Mouse (Mus musculus): ENCODE measurements around the gene Spryd3. TPM values are rescaled to one million over a fixed set of nuclear protein-coding genes. Genes with fewer than 3 reads are reported as not detected.

The Spryd3 gene
- 15.6 and 15.7 TPM in 2 replicates for polyA plus RNA-seq (2016; fragmentation: Nextera tagmentation; extraction: Ambion mirVana)

DNA sequence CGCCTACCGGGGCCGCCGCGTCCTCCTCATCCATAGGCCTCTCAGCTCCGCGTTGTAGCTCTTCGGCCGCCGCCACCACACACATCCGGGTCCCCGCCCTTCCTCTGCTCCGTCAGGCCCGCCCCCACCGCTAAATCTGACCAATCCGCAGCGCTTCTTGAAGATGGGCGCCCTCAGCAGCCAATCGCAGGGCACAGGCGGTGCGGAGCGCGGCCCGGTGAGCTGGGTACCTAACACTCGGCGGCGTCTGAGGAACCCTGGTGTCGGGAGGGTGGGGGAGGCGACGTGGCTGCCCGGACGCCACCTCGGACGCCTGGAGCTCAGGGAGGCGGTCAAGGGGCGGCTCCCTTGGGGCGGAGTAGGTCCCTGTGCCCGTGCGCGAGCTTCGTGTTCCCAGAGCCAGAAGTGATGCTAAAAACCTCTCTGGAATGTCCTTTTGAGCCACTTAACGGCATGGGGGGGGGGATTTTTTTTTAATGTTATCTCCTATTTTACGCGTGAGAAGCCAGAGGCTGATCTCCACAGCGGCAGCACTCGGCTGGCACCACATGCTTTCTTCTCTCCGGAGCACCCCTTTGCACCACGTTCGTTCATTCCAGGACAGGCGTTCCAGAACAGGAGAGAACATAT lies at the start of gene Spryd3:
Gene Spryd3 (minus strand): TSS at position 106 of the 630 bp plus-strand sequence.
- peaks cover 22% of the 10 kb centered on the region for H3K36me3 ChIP-seq
- under 1% methylated on average over 50 of the region's 50 CpGs for WGBS
- H3K27me3 ChIP-seq, result no peaks in the 10 kb centered on the region
- no peaks in the 10 kb centered on the region for H3K9me3 ChIP-seq
- peak within 1 kb of the TSS; percentile 81 for H3K4me2 ChIP-seq (replicated peaks)
- peaks cover 13% of the 10 kb centered on the region for H3K4me1 ChIP-seq
- peak; percentile 98 for ATAC-seq (ENCODE audit: insufficient number of reproducible peaks, insufficient read depth, low FRiP score, low TSS enrichment)
- peak within 1 kb of the TSS; percentile 72 for H3K4me3 ChIP-seq
- peak within 1 kb of the TSS; percentile 71 for H3K9ac ChIP-seq
- H3K27ac ChIP-seq, result peak within 1 kb of the TSS; percentile 72; the same call in 1 of the 2 replicates

- no peak overlapping the region; the same call in 1 of the 2 replicates for H3K27ac ChIP-seq
- 34% methylated on average over 3 of the region's 3 CpGs for WGBS
- no peaks in the 10 kb centered on the region for H3K27me3 ChIP-seq
- H3K9ac ChIP-seq, result no peak overlapping the region
- H3K4me1 ChIP-seq, result no peaks in the 10 kb centered on the region; the same call in 1 of the 2 replicates
- H3K36me3 ChIP-seq, result peaks cover 51% of the 10 kb centered on the region
- no peak for ATAC-seq (ENCODE audit: insufficient number of reproducible peaks, insufficient read depth, low FRiP score, low TSS enrichment)
- H3K9me3 ChIP-seq, result no peaks in the 10 kb centered on the region
- H3K4me3 ChIP-seq, result no peak overlapping the region
- H3K4me2 ChIP-seq (replicated peaks), result no peak overlapping the region
Measured at GRCm38 (mm10) chr15:102183076-102183475, 47.0 kb upstream of the Spryd3 start.

GRCm38 (mm10) chr15:102179924-102180323 lies 43.9 kb upstream of the Spryd3 start:
- no peak overlapping the region for H3K27ac ChIP-seq
- 91% methylated on average over 14 of the region's 14 CpGs for WGBS

GRCm38 (mm10) chr15:102179106-102179505 lies 43.1 kb upstream of the Spryd3 start:
- Histone ChIP-seq H3K4me3 (no peak overlapping the region), H3K4me2 (replicated peaks) (no peak overlapping the region), H3K9ac (no peak overlapping the region), H3K27me3 (no peaks in the 10 kb centered on the region), H3K4me1 (no peaks in the 10 kb centered on the region; the same call in 1 of the 2 replicates), H3K27ac (no peak overlapping the region), H3K36me3 (peaks cover 32% of the 10 kb centered on the region), H3K9me3 (no peaks in the 10 kb centered on the region)
- 74% methylated on average over 9 of the region's 9 CpGs for WGBS
- ATAC-seq (ENCODE audit: insufficient number of reproducible peaks, insufficient read depth, low FRiP score, low TSS enrichment), result no peak

More at GRCm38 (mm10) chr15:102179924-102180323, 43.9 kb upstream of the Spryd3 start:
- H3K27me3 ChIP-seq, result no peaks in the 10 kb centered on the region
- H3K4me1 ChIP-seq, result no peaks in the 10 kb centered on the region; the same call in 1 of the 2 replicates
- no peaks in the 10 kb centered on the region for H3K9me3 ChIP-seq
- no peak for ATAC-seq (ENCODE audit: insufficient number of reproducible peaks, insufficient read depth, low FRiP score, low TSS enrichment)
- no peak overlapping the region for H3K9ac ChIP-seq
- H3K4me3 ChIP-seq, result no peak overlapping the region
- H3K4me2 ChIP-seq (replicated peaks), result no peak overlapping the region
- H3K36me3 ChIP-seq, result peaks cover 41% of the 10 kb centered on the region

DNA sequence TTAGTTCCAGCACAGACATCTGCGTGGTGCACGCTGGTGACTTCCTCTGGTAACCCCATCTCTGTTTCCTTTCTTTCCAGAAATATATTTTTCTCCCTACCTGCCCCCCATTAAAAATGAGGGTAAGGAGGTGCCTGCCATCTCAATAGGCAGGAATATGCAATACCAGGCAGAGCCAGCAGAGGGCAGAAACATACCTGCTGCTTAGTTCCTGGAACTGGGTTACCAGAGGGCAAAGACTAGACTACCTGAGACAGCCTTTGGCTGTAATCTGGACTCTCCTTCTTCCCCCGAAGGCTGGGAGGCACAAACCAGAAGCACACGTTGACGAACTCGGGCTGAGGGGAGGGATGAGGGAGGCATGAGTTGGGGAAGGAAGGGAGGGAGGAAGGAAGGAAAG lies 42.2 kb upstream of the Spryd3 start:
- Histone ChIP-seq H3K9me3 (no peaks in the 10 kb centered on the region), H3K4me3 (no peak overlapping the region), H3K4me1 (no peaks in the 10 kb centered on the region; the same call in 1 of the 2 replicates), H3K9ac (no peak overlapping the region), H3K4me2 (replicated peaks) (no peak overlapping the region), H3K27me3 (no peaks in the 10 kb centered on the region), H3K27ac (no peak overlapping the region), H3K36me3 (peaks cover 26% of the 10 kb centered on the region)
- no peak for ATAC-seq (ENCODE audit: insufficient number of reproducible peaks, insufficient read depth, low FRiP score, low TSS enrichment)
- 30% methylated on average over 6 of the region's 6 CpGs for WGBS

- H3K27ac ChIP-seq, result no peak overlapping the region
- no peak overlapping the region for H3K4me2 ChIP-seq (replicated peaks)
- no peak overlapping the region for H3K4me3 ChIP-seq
- no peaks in the 10 kb centered on the region; the same call in 1 of the 2 replicates for H3K4me1 ChIP-seq
- ATAC-seq (ENCODE audit: insufficient number of reproducible peaks, insufficient read depth, low FRiP score, low TSS enrichment), result no peak
- WGBS, result 83% methylated on average over 8 of the region's 8 CpGs
- no peak overlapping the region for H3K9ac ChIP-seq
- peaks cover 22% of the 10 kb centered on the region for H3K36me3 ChIP-seq
- no peaks in the 10 kb centered on the region for H3K9me3 ChIP-seq
- H3K27me3 ChIP-seq, result no peaks in the 10 kb centered on the region
Measured at GRCm38 (mm10) chr15:102177417-102177816, 41.4 kb upstream of the Spryd3 start.

DNA sequence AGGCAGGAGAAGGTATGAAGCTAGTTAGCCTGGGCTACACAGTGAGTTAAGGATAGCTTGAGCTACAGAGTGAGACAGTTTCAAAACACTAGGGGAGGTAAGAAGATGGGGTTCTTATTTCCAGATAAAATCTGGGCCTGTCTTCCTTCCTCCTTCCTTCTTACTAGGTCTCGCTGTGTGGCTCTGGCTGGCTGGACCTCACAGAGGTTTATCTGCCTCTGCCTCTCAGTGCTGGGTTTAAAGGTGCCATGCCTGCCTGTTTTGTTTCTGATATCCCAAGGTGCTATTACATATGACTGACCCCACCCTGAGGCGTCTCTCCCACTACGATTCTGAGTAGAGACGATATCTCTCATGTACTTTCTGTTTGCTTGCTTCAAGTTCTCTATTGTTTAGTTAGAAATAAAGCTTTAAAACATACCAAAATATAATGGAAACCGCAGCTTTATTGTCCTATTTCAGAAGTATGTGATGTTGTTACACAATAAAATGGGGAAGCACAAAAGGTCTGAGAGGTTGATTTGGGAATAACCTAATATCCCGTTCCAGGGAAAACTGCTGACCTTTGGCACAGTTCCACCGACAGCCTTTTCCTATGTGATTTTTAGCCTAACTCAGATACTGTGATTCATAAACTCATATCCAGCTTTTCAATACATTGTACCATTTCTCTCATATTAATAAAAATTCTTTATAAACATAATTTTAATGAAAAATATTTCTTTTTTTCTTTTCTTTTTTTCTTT lies 40.7 kb upstream of the Spryd3 start:
- 87% methylated on average over 7 of the region's 7 CpGs for WGBS
- Histone ChIP-seq H3K9ac (no peak overlapping the region), H3K9me3 (no peaks in the 10 kb centered on the region), H3K4me1 (no peaks in the 10 kb centered on the region; the same call in 1 of the 2 replicates), H3K4me3 (no peak overlapping the region), H3K4me2 (replicated peaks) (no peak overlapping the region), H3K36me3 (peaks cover 22% of the 10 kb centered on the region), H3K27me3 (no peaks in the 10 kb centered on the region), H3K27ac (no peak overlapping the region)
- no peak for ATAC-seq (ENCODE audit: insufficient number of reproducible peaks, insufficient read depth, low FRiP score, low TSS enrichment)

DNA sequence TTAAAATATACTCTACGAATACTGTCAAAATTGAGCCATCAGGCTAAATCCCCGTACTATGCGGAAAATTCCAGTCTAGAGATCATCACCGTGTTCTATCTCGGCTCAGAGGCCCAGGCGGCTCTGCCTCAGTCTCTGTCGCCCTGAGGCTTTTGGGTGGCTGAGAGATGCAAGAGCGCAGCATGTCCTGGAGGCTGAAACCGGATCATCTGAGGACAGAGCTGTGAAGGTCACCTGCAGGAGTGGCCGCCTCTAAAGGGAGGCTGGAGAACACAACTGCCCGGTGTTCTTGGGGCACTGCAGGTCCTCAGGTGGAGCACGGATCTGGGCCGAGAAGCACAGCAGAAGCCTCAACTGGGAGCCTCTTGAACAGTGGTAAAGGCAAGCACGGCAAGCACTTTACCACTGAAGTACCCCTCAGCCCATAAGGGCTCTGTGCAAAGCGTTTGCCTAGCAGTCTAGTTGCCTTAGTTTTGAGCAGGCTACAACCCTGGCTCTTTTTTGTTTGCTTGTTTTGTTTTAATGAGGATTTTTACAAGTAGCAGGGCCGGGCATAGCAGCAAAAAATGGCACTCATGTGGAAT lies 39.8 kb upstream of the Spryd3 start:
- 79% methylated on average over 16 of the region's 16 CpGs for WGBS
- H3K27ac ChIP-seq, result no peak overlapping the region
- H3K36me3 ChIP-seq, result peaks cover 22% of the 10 kb centered on the region
- no peaks in the 10 kb centered on the region for H3K9me3 ChIP-seq
- H3K4me1 ChIP-seq, result no peaks in the 10 kb centered on the region; the same call in 1 of the 2 replicates
- H3K27me3 ChIP-seq, result no peaks in the 10 kb centered on the region
- H3K4me2 ChIP-seq (replicated peaks), result no peak overlapping the region
- no peak overlapping the region for H3K4me3 ChIP-seq
- no peak overlapping the region for H3K9ac ChIP-seq
- no peak for ATAC-seq (ENCODE audit: insufficient number of reproducible peaks, insufficient read depth, low FRiP score, low TSS enrichment)

DNA sequence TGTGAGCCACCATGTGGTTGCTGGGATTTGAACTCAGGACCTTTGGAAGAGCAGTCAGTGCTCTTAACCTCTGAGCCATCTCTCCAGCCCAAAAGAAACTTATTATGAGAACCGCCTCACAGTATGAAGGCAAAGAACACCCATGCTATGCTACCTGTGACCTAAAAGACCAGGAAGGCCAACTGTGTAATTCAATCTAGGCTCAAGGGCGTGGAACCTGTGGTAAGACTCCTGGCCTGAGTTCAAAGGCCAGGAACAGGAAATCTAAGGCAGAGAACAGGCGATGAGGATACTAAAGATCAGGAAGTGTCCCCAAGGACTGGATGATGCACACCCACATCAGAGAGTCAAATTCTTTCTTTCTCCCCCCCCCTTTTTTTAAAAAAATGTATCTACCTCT lies 37.5 kb upstream of the Spryd3 start:
- Histone ChIP-seq H3K27me3 (no peaks in the 10 kb centered on the region), H3K9me3 (no peaks in the 10 kb centered on the region), H3K36me3 (peaks cover 8% of the 10 kb centered on the region; the same call in 1 of the 2 replicates), H3K4me2 (replicated peaks) (no peak overlapping the region), H3K4me3 (no peak overlapping the region), H3K9ac (no peak overlapping the region), H3K27ac (no peak overlapping the region), H3K4me1 (peaks cover 10% of the 10 kb centered on the region)
- no peak for ATAC-seq (ENCODE audit: insufficient number of reproducible peaks, insufficient read depth, low FRiP score, low TSS enrichment)
- 74% methylated on average over 3 of the region's 3 CpGs for WGBS

- Histone ChIP-seq H3K9me3 (no peaks in the 10 kb centered on the region), H3K4me2 (replicated peaks) (no peak overlapping the region), H3K27me3 (no peaks in the 10 kb centered on the region), H3K4me3 (no peak overlapping the region), H3K4me1 (peaks cover 26% of the 10 kb centered on the region), H3K27ac (no peak overlapping the region), H3K9ac (no peak overlapping the region), H3K36me3 (no peaks in the 10 kb centered on the region)
- no peak for ATAC-seq (ENCODE audit: insufficient number of reproducible peaks, insufficient read depth, low FRiP score, low TSS enrichment)
- 52% methylated on average over 2 of the region's 2 CpGs for WGBS
Measured at GRCm38 (mm10) chr15:102169064-102169463, 33.0 kb upstream of the Spryd3 start.

DNA sequence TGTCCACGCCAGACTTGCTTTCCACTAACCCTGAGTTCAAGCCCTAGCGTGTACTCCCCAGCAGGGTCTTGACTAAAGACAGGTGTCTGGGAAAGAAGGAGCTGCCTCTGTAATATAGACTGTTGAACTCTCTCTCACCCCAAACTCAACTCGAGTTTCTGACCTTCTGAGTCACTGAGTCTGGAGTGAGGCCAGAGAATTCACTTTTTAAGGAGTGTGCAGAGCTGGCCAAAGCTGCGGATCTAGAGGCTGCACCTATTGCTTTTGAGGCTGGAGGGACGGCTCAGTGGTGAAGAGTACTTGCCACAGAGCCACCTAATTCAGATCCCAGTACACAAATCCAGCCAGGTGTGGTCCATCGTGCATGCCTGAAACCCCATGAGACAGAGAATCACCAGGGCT lies 31.6 kb upstream of the Spryd3 start:
- peak; percentile 78 for ATAC-seq (ENCODE audit: insufficient number of reproducible peaks, insufficient read depth, low FRiP score, low TSS enrichment)
- no peak overlapping the region for H3K4me3 ChIP-seq
- no peaks in the 10 kb centered on the region for H3K9me3 ChIP-seq
- 24% methylated on average over 6 of the region's 6 CpGs for WGBS
- H3K4me2 ChIP-seq (replicated peaks), result 0 out of 2 replicates have a peak overlapping the region, but pooled peaks have one; percentile 4
- H3K27ac ChIP-seq, result peak overlapping the region; percentile 67
- H3K9ac ChIP-seq, result no peak overlapping the region
- no peaks in the 10 kb centered on the region for H3K27me3 ChIP-seq
- H3K4me1 ChIP-seq, result peaks cover 26% of the 10 kb centered on the region
- H3K36me3 ChIP-seq, result no peaks in the 10 kb centered on the region

Data from embryonic facial prominence, embryonic 12.5 days (tissue).